Mouse (Mus musculus) layer of hippocampus, adult 11-12 months (tissue): ENCODE results near the gene Zfp750.

Experiments used
- DNase-seq: peaks from one replicate; pipeline ENCODE4 v3.0.0; 2022; ENCODE audit warnings: low spot score

Gene Zfp750

GRCm38 (mm10) chr11:121474831-121475230 is 44.3 kb downstream of the Zfp750 start:
- DNase-seq, result no peak

GRCm38 (mm10) chr11:121467408-121467807 is 51.7 kb downstream of the Zfp750 start:
- no peak for DNase-seq
